Comparison of ENCODE assay signal across 12 mouse cellular contexts in the genomic region with DNA sequence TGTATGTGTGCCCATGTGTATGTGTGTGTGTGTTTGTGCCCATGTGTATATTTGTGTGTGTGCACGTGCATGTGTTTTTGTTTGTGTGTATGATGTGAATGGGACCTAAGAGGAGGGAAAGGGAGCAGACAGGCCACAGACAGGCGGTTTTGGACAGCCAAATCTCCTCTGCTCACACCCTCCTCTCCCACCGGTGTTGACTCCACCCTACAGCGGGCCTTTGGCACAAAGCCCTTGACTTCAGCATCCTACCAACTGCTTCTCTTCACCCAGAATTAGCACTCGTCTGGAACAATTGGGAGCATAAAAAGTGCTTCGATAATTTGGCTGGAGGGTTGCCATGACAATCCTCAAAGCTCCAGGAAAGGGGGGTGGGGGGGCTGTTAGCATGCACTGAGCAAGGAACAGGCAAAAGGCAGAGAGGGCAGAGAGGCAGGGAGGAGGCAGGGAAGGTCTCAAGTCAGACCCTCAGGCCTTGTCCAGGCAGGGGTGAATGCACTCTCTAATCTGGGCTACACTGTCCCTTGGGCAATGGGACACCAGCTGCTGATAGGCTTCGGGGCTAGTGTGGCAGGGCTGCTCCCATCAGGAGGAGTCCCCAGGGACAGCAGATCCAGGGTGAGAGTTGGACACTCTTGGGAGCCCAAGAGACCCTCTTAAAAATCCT. TPM values are rescaled to one million over a fixed set of nuclear protein-coding genes. Genes with fewer than 3 reads are reported as not detected.
DNase-seq lines count a peak whose midpoint lies in the region; ATAC-seq and TF ChIP-seq lines count a peak whose summit lies in the region.
"Had no signal": no experiment of that assay in that cellular context is flagged by ENCODE, and none has a peak within 500 bp of the region (broad histone marks: within the 10 kb centered on the region; RNA-seq: fewer than 3 reads in every experiment).

No protein-coding gene starts in this region.

- TF ChIP-seq CTCF in brain, embryonic 14.5 days (IDR thresholded peaks at IDR 0.05; ENCODE audit: borderline replicate concordance, extremely low read depth, insufficient read depth, insufficient read length), result no peak

- no peak overlapping the region for H3K27ac ChIP-seq in kidney, embryonic 14.5 days (ENCODE audit: low read depth, low read length)
- H3K27ac ChIP-seq in forebrain, embryonic 12.5 days, result peak overlapping the region; percentile 27; the same call in 1 of the 2 replicates
- H3K27ac ChIP-seq: embryonic facial prominence, embryonic 15.5 days had no signal

- no peaks in the 10 kb centered on the region for H3K9me3 ChIP-seq in kidney, embryonic 14.5 days (ENCODE audit: control insufficient read depth, low read length)
- no peaks in the 10 kb centered on the region for H3K9me3 ChIP-seq in forebrain, embryonic 12.5 days
- H3K9me3 ChIP-seq: embryonic facial prominence, embryonic 15.5 days had no signal

- WGBS in kidney, embryonic 14.5 days, result 57% methylated on average over 7 of the region's 7 CpGs
- 27% methylated on average over 7 of the region's 7 CpGs for WGBS in forebrain, embryonic 12.5 days

- H3K4me2 ChIP-seq in kidney, embryonic 14.5 days (replicated peaks; ENCODE audit: low read depth, low read length), result no peak overlapping the region
- no peak overlapping the region for H3K4me2 ChIP-seq in forebrain, embryonic 12.5 days
- H3K4me2 ChIP-seq: embryonic facial prominence, embryonic 15.5 days had no signal

- no peak for TF ChIP-seq POLR2A in brain, embryonic 14.5 days (IDR thresholded peaks at IDR 0.05; ENCODE audit: borderline replicate concordance, extremely low read depth, insufficient read depth, insufficient read length, poor library complexity, severe bottlenecking)

- no peaks in the 10 kb centered on the region for H3K36me3 ChIP-seq in kidney, embryonic 14.5 days (ENCODE audit: control insufficient read depth, insufficient read depth, low read length)
- H3K36me3 ChIP-seq in forebrain, embryonic 12.5 days (replicated peaks), result no peaks in the 10 kb centered on the region
- H3K36me3 ChIP-seq: embryonic facial prominence, embryonic 15.5 days had no signal

- H3K27me3 ChIP-seq in kidney, embryonic 14.5 days (ENCODE audit: control insufficient read depth, insufficient read depth, low read length), result no peaks in the 10 kb centered on the region
- H3K27me3 ChIP-seq in forebrain, embryonic 12.5 days, result no peaks in the 10 kb centered on the region; the same call in 1 of the 2 replicates
- H3K27me3 ChIP-seq: embryonic facial prominence, embryonic 15.5 days had no signal

- ATAC-seq in kidney, embryonic 14.5 days (ENCODE audit: low FRiP score, low TSS enrichment), result no peak
- peak; percentile 53; the same call in 1 of the 2 replicates for ATAC-seq in forebrain, embryonic 12.5 days (ENCODE audit: low FRiP score)

- no peaks in the 10 kb centered on the region for H3K4me1 ChIP-seq in kidney, embryonic 14.5 days (ENCODE audit: control insufficient read depth, insufficient read depth, low read length)
- H3K4me1 ChIP-seq in forebrain, embryonic 12.5 days, result peaks cover 14% of the 10 kb centered on the region
- H3K4me1 ChIP-seq: embryonic facial prominence, embryonic 15.5 days had no signal

- H3K9ac ChIP-seq in kidney, embryonic 14.5 days (ENCODE audit: low read depth, low read length), result no peak overlapping the region
- no peak overlapping the region for H3K9ac ChIP-seq in forebrain, embryonic 12.5 days
- H3K9ac ChIP-seq: embryonic facial prominence, embryonic 15.5 days had no signal

- DNase-seq in kidney, postnatal 10 days, result peak; percentile 34
- peak; percentile 91 for DNase-seq in brain, embryonic 14.5 days (ENCODE audit: low read depth)
- DNase-seq in lung, postnatal 10 days, result peak; percentile 81
- no peak for DNase-seq in gastrocnemius, postnatal 25 days
- no peak for DNase-seq in thymus, postnatal 36 days
- DNase-seq in kidney, postnatal 25 days, result no peak
- DNase-seq: adrenal gland, postnatal 25 days had no signal

- H3K4me3 ChIP-seq in kidney, embryonic 14.5 days (ENCODE audit: low read length), result no peak overlapping the region
- no peak overlapping the region for H3K4me3 ChIP-seq in forebrain, embryonic 12.5 days (replicated peaks)
- H3K4me3 ChIP-seq: embryonic facial prominence, embryonic 15.5 days had no signal

RNA-seq across cellular contexts. Expression of a gene that starts 7.6 kb away (rescaled TPM):
- polyA plus RNA-seq in kidney, embryonic 14.5 days (2014; fragmentation: Nextera tagmentation; extraction: Ambion mirVana), result 12.0 and 12.4 TPM in 2 replicates
- 26.7 and 58.7 TPM in 2 replicates for polyA plus RNA-seq in brain, embryonic 14.5 days (2012; rRNA removed)
- 22.1 and 25.3 TPM in 2 replicates for polyA plus RNA-seq in forebrain, embryonic 12.5 days (2016; fragmentation: Nextera tagmentation; extraction: Ambion mirVana)
- total RNA-seq in gastrocnemius, postnatal 25 days (2021), result 1 to 10 TPM; 8.3 to 8.8 TPM

RNA-seq across cellular contexts. Expression of a gene that starts 31.5 kb away (rescaled TPM):
- not detected in 2 replicates for polyA plus RNA-seq in kidney, embryonic 14.5 days (2014; fragmentation: Nextera tagmentation; extraction: Ambion mirVana)
- 0.16 TPM in 1 of 2 replicates, not detected in the other for polyA plus RNA-seq in brain, embryonic 14.5 days (2012; rRNA removed)
- polyA plus RNA-seq in forebrain, embryonic 12.5 days (2016; fragmentation: Nextera tagmentation; extraction: Ambion mirVana), result not detected in 2 replicates
- total RNA-seq in gastrocnemius, postnatal 25 days (2021), result not detected
- total RNA-seq: adrenal gland, postnatal 25 days had no signal
- polyA plus RNA-seq: embryonic facial prominence, embryonic 15.5 days; heart, embryonic 14.5 days; liver, embryonic 16.5 days had no signal

RNA-seq across cellular contexts. Expression of a gene that starts 46.0 kb away (rescaled TPM):
- 48.3 and 64.5 TPM in 2 replicates for polyA plus RNA-seq in kidney, embryonic 14.5 days (2014; fragmentation: Nextera tagmentation; extraction: Ambion mirVana)
- 54.7 and 64.8 TPM in 2 replicates for polyA plus RNA-seq in brain, embryonic 14.5 days (2012; rRNA removed)
- polyA plus RNA-seq in forebrain, embryonic 12.5 days (2016; fragmentation: Nextera tagmentation; extraction: Ambion mirVana), result 52.3 and 55.9 TPM in 2 replicates
- total RNA-seq in gastrocnemius, postnatal 25 days (2021), result 10 to 100 TPM; 54.2 to 59.3 TPM

Comparison
In these comparisons a context has a peak if more than half of its experiments do, and no peak if none do; other contexts are left out.
1. DNase-seq: peak in kidney, postnatal 10 days (single experiment), brain, embryonic 14.5 days (single experiment) and lung, postnatal 10 days (single experiment); none in gastrocnemius, postnatal 25 days (single experiment), thymus, postnatal 36 days (0 of 2) and kidney, postnatal 25 days (0 of 2).